ENCODE assay signal across 9 mouse cellular contexts in the genomic region with DNA sequence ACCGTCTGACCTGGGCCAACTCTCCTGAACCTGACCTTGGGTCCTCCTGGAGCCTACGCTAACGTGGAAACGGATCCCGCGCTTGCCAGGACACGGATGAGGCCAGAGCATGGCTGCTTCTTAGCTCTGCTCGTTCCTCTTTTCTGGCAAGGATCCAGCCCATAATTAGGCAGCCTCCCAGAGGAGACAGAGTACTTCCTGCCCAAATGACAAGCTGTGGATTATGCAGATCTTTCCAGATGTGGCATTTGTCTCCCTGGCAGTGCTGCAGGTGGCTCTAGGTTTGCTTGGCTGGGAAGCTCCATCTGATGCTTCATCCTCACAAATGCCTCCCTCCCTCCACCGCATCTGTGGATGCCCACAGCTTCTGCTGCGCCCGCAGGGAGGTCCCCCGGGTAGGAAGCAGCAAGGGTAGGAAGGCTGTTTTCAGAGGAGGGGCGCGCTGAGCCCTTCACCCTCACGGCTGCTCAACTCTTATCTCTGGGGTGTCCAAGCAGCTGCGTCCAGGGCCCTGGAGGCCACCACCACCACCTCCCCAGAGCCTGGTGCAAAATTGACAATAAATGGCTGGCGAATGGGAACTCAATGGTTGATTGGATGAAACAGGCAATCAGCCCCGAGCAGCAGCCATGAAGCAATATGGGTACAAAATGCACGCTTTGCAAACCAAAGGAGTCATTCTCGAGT. TPM values are rescaled to one million over a fixed set of nuclear protein-coding genes. Genes with fewer than 3 reads are reported as not detected.
DNase-seq lines count a peak whose midpoint lies in the region; ATAC-seq lines count a peak whose summit lies in the region.
"Had no signal": no experiment of that assay in that cellular context is flagged by ENCODE, and none has a peak within 500 bp of the region (broad histone marks: within the 10 kb centered on the region; RNA-seq: fewer than 3 reads in every experiment).

No protein-coding gene starts in this region.

- peak; percentile 86 for ATAC-seq in hindbrain, embryonic 13.5 days (ENCODE audit: low FRiP score)
- no peak for ATAC-seq in hindbrain, embryonic 11.5 days (ENCODE audit: low FRiP score)
- ATAC-seq in neural tube, embryonic 15.5 days (ENCODE audit: low FRiP score): peak; percentile 45; the same call in 1 of the 2 replicates
- no peak for ATAC-seq in monocyte, adult 5-6 weeks (replicated peaks; ENCODE audit: insufficient number of reproducible peaks, low FRiP score, low TSS enrichment, poor library complexity, severe bottlenecking)
- ATAC-seq in erythroid progenitor cell, adult 5-6 weeks (replicated peaks; ENCODE audit: low FRiP score, poor library complexity, severe bottlenecking): no peak

- no peaks in the 10 kb centered on the region for H3K9me3 ChIP-seq in hindbrain, embryonic 13.5 days
- no peaks in the 10 kb centered on the region for H3K9me3 ChIP-seq in hindbrain, embryonic 11.5 days (ENCODE audit: control insufficient read depth, low read length)
- H3K9me3 ChIP-seq in neural tube, embryonic 15.5 days (replicated peaks): no peaks in the 10 kb centered on the region

- peaks cover 37% of the 10 kb centered on the region; the same call in 1 of the 2 replicates for H3K27me3 ChIP-seq in hindbrain, embryonic 13.5 days
- peaks cover 3% of the 10 kb centered on the region; the same call in 1 of the 2 replicates for H3K27me3 ChIP-seq in hindbrain, embryonic 11.5 days (ENCODE audit: control insufficient read depth, insufficient read depth, low read length)
- H3K27me3 ChIP-seq in neural tube, embryonic 15.5 days (replicated peaks): peaks cover 12% of the 10 kb centered on the region

- WGBS in hindbrain, embryonic 13.5 days: 32% methylated on average over 20 of the region's 20 CpGs
- 59% methylated on average over 20 of the region's 20 CpGs for WGBS in hindbrain, embryonic 11.5 days
- 25% methylated on average over 20 of the region's 20 CpGs for WGBS in neural tube, embryonic 15.5 days

- DNase-seq in hindbrain, embryonic 11.5 days (ENCODE audit: low spot score): no peak
- DNase-seq in right cerebral cortex, postnatal 4 days: peak; percentile 29
- no peak for DNase-seq in right cerebral cortex, postnatal 25 days
- DNase-seq in heart, postnatal 36 days: peak; percentile 12 to 21

- intact Hi-C loops in heart, postnatal 36 days (cut with DNase I): no loop called here

- no peak overlapping the region for H3K9ac ChIP-seq in hindbrain, embryonic 13.5 days
- no peak overlapping the region for H3K9ac ChIP-seq in hindbrain, embryonic 11.5 days (ENCODE audit: low read depth, low read length)
- H3K9ac ChIP-seq in neural tube, embryonic 15.5 days (replicated peaks): no peak overlapping the region

- peak overlapping the region; percentile 23; the same call in 1 of the 2 replicates for H3K4me2 ChIP-seq in hindbrain, embryonic 13.5 days
- no peak overlapping the region for H3K4me2 ChIP-seq in hindbrain, embryonic 11.5 days (replicated peaks; ENCODE audit: low read depth, low read length)
- H3K4me2 ChIP-seq in neural tube, embryonic 15.5 days: peak overlapping the region; percentile 42

- H3K36me3 ChIP-seq in hindbrain, embryonic 13.5 days: no peaks in the 10 kb centered on the region
- no peaks in the 10 kb centered on the region for H3K36me3 ChIP-seq in hindbrain, embryonic 11.5 days (ENCODE audit: control insufficient read depth, insufficient read depth, low read length)
- H3K36me3 ChIP-seq in neural tube, embryonic 15.5 days: no peaks in the 10 kb centered on the region

- H3K4me1 ChIP-seq in hindbrain, embryonic 13.5 days (replicated peaks): peaks cover 30% of the 10 kb centered on the region
- H3K4me1 ChIP-seq in hindbrain, embryonic 11.5 days (replicated peaks; ENCODE audit: control insufficient read depth, insufficient read depth, low read length): no peaks in the 10 kb centered on the region; the same call in none of the 2 replicates
- peaks cover 9% of the 10 kb centered on the region for H3K4me1 ChIP-seq in neural tube, embryonic 15.5 days

- peak overlapping the region; percentile 72 for H3K27ac ChIP-seq in hindbrain, embryonic 13.5 days
- H3K27ac ChIP-seq in hindbrain, embryonic 11.5 days (ENCODE audit: low read depth, low read length): no peak overlapping the region
- peak overlapping the region; percentile 33 for H3K27ac ChIP-seq in neural tube, embryonic 15.5 days (replicated peaks)

- H3K4me3 ChIP-seq in hindbrain, embryonic 13.5 days: no peak overlapping the region
- H3K4me3 ChIP-seq in hindbrain, embryonic 11.5 days (ENCODE audit: low read depth, low read length): no peak overlapping the region
- no peak overlapping the region for H3K4me3 ChIP-seq in neural tube, embryonic 15.5 days (replicated peaks)

RNA-seq across cellular contexts. Expression of a gene that starts 24.7 kb away (rescaled TPM):
- polyA plus RNA-seq in hindbrain, embryonic 13.5 days (2015; fragmentation: Nextera tagmentation; extraction: Ambion mirVana): 0.18 and 0.22 TPM in 2 replicates
- polyA plus RNA-seq in hindbrain, embryonic 11.5 days (2014; fragmentation: Nextera tagmentation; extraction: Ambion mirVana): 0.51 and 0.75 TPM in 2 replicates
- total RNA-seq in heart, postnatal 36 days (2021): not detected
- 0.47 and 0.49 TPM in 2 replicates for polyA plus RNA-seq in neural tube, embryonic 15.5 days (2015; fragmentation: Nextera tagmentation; extraction: Ambion mirVana)
- total RNA-seq in monocyte, adult 5-6 weeks (2017): 1.7 TPM in 1 of 3 replicates, not detected in the others
- total RNA-seq in erythroid progenitor cell, adult 5-6 weeks (2015; ENCODE audit: low replicate concordance): not detected in 2 replicates
- not detected in 2 replicates for total RNA-seq in erythroid progenitor cell, adult 5-6 weeks (2017; ENCODE audit: low replicate concordance)
- total RNA-seq: liver, adult 2 months had no signal

RNA-seq across cellular contexts. Expression of a gene that starts 29.9 kb away (rescaled TPM):
- polyA plus RNA-seq in hindbrain, embryonic 13.5 days (2015; fragmentation: Nextera tagmentation; extraction: Ambion mirVana): 8.4 and 10.1 TPM in 2 replicates
- polyA plus RNA-seq in hindbrain, embryonic 11.5 days (2014; fragmentation: Nextera tagmentation; extraction: Ambion mirVana): 11.2 and 11.6 TPM in 2 replicates
- total RNA-seq in heart, postnatal 36 days (2021): 1 to 10 TPM; 6.4 to 6.7 TPM
- polyA plus RNA-seq in neural tube, embryonic 15.5 days (2015; fragmentation: Nextera tagmentation; extraction: Ambion mirVana): 5.7 and 8.0 TPM in 2 replicates
- total RNA-seq in monocyte, adult 5-6 weeks (2017): 20.0 to 44.0 TPM (median 29.0 TPM) in 3 replicates
- 10.8 and 30.6 TPM in 2 replicates for total RNA-seq in erythroid progenitor cell, adult 5-6 weeks (2015; ENCODE audit: low replicate concordance)
- total RNA-seq in erythroid progenitor cell, adult 5-6 weeks (2017; ENCODE audit: low replicate concordance): 17.8 TPM in 2 replicates

Comparison
In these comparisons a context has a peak if more than half of its experiments do, and no peak if none do; other contexts are left out.
1. ATAC-seq: peak in hindbrain, embryonic 13.5 days (single experiment) and neural tube, embryonic 15.5 days (single experiment); none in hindbrain, embryonic 11.5 days (single experiment), monocyte, adult 5-6 weeks (single experiment) and erythroid progenitor cell, adult 5-6 weeks (single experiment).
2. DNase-seq: peak in right cerebral cortex, postnatal 4 days (single experiment) and heart, postnatal 36 days (2 of 2); none in hindbrain, embryonic 11.5 days (single experiment) and right cerebral cortex, postnatal 25 days (single experiment).